Mouse (Mus musculus): ENCODE results near the gene Shmt2.

DNA sequence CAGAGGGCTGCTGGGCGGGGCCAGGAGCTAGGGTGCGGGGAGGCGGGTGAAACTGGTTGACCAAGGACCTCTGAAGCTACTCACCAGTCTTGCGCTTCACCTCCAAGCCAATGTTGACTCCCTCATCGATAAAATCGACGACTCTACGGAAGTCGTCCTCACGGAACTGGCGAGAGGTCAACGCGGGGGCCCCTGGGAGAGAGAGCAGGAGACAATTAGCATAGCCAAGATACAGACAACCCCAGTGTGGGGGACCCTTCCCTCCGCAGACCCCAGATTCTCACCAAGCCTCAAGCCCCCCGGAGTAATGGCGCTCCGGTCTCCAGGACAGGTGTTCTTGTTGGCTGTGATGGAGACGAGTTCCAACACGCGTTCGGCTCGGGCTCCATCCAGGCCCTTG, 4.3 kb downstream of the Shmt2 start:
- no peak for TF ChIP-seq CTCF (IDR thresholded peaks at IDR 0.05; ENCODE audit: borderline replicate concordance, control insufficient read depth, extremely low read depth, insufficient read depth, low read length, poor library complexity)
- no peak for TF ChIP-seq POLR2A (IDR thresholded peaks at IDR 0.05; ENCODE audit: control insufficient read depth, extremely low read depth, insufficient read depth, low read length, poor library complexity)
